Mouse (Mus musculus) forebrain, embryonic 10.5 days (tissue): ENCODE data around the gene Lin7c. TPM values are rescaled to one million over a fixed set of nuclear protein-coding genes. Genes with fewer than 3 reads are reported as not detected.

ENCODE experiments used
- polyA plus RNA-seq: library from polyadenylated mRNA; unstranded; fragments of >200 nt; fragmentation: Nextera tagmentation; extraction: Ambion mirVana; gene quantifications from 2 replicates; pipeline ENCODE4 v1.2.1, GENCODE M21; 2016

Gene Lin7c
- polyA plus RNA-seq, 1 experiment from 2014 or later, result 90.6 TPM

Other genes starting within 250 kb of the Lin7c start
- gene Bdnf, start 216.2 kb upstream of the Lin7c start, polyA plus RNA-seq, result 1.9 TPM in 2 replicates
- 7.2 and 8.4 TPM in 2 replicates for gene Lgr4, start 26.8 kb downstream of the Lin7c start, polyA plus RNA-seq
- 58.9 and 63.7 TPM in 2 replicates for gene Ccdc34, start 127.0 kb downstream of the Lin7c start, polyA plus RNA-seq